Mouse (Mus musculus) cerebellum, adult 18-20 months (tissue): ENCODE data around the gene Dnah2.
"Not testable (repeated sequence)": the region's sequence is repeated elsewhere in the genome, so short reads cannot be mapped to it uniquely, and the experiment has no call there.

Experiments used
- DNase-seq, 2 experiments: peaks; one replicate each; pipeline ENCODE4 v3.0.0; 2021

Gene Dnah2

DNA sequence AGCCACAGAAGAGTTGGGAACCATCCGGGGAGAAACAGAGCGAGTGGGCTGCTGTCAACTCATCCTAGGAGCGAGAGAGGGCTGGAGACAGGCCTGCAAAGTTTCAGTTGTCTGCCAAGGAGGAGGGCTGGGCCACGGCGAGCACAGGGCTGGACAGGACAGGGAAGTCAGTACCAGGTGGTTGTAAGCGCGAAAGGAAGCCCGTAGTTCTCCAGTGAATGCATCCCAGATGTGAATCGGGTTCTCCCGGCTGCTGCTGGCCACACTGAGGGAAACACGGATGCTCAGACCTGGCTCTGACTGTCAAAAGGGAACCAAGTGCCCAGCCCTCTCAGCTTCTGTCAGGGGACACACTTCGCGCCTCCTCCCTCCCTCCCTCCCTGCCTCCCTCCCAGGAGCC is 14.5 kb upstream of the Dnah2 start:
- no peak for DNase-seq

DNA sequence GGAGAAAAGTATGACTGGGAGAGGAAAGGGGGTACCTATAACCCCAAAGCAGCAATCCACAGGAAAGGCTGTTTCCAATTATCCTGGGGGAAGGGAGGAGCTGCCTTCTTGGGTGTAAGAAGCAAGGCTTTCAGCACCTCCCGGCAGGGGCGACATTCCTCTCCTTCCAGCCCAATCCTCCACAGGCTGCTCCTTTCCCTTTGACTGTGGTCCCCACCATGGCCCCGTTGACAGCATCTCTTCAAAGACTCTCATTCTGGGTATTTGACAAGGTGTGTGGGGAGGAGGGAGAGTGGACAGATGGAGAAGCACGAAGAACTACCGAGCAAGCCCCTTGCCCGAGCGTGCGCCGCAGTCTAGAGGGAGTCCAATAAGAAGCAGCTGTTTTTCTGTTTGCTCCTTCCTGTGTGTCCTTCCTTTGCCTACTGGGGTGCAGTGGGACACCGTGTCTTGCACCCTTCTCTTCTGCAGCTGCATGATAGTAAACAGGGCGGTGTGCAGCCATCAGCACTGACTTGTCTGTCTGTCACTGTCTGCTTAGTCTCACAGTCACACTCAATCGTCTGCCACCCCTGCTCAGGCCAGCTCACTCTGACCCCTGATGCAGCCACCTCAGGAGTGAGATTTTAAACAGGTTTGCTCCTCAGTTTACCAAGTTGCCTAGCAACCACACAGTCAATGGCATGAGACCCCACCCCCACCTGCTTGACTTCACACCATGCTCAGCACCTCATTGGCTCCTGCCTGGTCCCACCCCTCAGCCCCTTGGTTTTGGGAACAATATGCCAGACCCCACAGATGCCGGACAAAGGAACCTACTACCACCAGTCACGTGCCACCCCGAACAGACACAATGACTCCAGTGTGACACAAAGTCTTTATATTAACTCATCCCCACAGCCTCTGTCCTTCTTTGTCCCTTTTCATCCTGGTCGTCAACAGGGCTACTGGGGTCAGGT is 12.3 kb upstream of the Dnah2 start:
- no peak for DNase-seq

- DNase-seq = no peak
Observed at GRCm38 (mm10) chr11:69559851-69560765, 11.2 kb upstream of the Dnah2 start, which contains the start of gene Efnb3. Efnb3 (minus strand) TSS chr11:69560205.

GRCm38 (mm10) chr11:69559183-69559582 is 10.3 kb upstream of the Dnah2 start:
- DNase-seq = no peak

DNA sequence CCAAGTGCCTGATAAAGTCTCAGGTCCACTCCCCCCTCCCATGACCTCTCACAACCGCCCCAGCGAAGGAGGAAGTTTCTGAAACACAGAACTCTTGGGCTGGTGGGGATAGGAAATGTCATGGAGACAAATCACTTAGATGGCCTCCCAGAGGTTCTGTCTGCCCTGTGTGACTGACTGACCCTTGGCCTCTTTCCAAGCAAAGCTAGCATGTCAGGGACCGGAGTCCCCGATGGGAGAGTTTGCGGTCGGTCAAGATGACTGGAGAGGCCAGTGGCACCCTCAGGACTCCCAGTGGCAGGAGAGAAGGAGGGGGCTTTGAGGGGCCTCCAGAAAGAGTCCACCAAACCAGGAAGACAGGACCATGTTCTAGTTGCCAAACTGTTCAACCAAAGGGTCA is 9.8 kb upstream of the Dnah2 start:
- DNase-seq = no peak

GRCm38 (mm10) chr11:69557381-69557958 is 8.6 kb upstream of the Dnah2 start:
- DNase-seq = no peak

DNA sequence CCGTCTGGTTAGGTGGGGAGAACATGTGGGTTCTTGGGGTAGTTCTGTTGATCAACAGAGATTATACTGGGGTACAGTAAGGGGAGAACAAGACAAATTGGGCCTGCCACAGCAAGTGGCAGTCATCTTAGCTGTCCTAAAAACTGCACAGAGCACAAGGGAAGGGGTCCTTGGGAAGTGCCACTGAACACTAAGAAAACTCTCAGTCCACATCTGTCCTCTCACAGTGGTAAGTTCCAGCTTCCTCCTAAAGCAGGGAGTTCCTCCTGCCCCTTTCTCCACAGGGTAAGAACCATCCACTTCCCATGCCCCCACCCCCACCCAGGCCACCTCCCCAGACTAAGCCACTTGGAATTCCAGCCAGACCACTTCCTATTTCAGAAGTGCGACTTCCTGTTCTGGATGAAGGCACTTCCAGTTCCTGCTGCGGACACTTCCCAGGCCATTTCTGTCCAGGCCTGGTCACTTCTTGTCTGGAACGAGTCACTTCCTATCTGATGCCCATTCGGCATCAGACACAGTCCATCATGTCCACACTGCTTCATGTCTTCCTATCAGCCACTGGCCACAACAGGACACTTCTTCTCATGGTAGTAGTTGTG is 5.7 kb upstream of the Dnah2 start:
- DNase-seq = no peak

GRCm38 (mm10) chr11:69553341-69553721 is 4.4 kb upstream of the Dnah2 start:
- no peak for DNase-seq

DNA sequence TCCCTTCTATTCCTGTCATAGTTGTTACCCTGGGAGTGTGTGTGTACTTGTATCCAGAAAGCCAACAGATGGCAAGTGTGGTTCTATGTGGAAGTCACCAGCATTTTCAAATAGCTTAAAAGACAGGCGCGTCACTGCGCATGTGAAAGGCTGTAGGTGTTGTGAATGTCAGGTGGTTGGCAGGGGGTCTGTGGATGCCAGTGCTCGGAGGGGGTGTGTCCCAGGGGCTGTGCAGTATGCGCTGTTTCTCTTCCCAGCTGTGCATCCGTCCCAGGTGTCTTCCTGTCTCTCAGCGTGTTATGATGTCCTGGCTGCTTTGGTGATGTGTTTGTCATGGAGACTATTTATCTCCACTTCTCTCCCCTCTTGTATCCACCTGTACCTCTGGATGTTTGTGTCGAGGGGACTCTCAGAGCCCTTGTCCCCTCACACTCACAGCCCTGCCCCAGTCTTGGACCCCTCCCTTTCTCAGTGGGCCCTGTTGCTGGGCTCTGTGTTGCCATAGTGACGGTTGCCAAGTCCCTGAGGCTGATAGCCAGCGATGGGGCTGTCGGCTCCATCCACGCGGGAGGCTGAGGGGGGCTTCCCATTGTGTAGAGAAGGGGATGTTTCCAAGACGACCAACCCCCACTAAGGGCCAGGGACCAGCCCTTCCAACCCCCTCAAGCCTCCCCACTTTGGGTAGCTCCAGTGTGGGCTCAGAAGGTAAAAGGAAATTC is 3.9 kb upstream of the Dnah2 start:
- DNase-seq = no peak

DNA sequence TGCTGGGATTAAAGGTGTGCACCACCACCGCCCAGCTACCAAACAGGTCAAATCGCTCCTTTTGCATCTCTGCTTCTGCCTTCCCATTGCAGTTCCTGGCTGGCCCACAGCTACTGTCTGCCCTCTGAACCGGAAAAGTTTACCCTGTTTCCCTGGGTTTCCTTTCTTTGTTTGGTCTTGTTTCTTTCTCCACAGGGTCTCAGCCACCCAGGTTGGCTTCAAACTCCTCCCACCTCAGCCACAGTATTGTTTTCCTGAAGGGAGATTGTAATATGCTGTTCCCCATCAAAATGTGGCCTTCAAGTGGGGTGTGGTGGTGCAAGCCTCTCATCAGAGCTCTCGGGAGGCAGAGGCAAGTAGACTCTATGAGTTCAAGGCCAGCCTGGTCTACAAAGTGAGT is 2.4 kb upstream of the Dnah2 start:
- DNase-seq = no peak

- DNase-seq = peak; percentile 28 to 40
Observed at GRCm38 (mm10) chr11:69547071-69547470, 1.8 kb downstream of the Dnah2 start.

DNA sequence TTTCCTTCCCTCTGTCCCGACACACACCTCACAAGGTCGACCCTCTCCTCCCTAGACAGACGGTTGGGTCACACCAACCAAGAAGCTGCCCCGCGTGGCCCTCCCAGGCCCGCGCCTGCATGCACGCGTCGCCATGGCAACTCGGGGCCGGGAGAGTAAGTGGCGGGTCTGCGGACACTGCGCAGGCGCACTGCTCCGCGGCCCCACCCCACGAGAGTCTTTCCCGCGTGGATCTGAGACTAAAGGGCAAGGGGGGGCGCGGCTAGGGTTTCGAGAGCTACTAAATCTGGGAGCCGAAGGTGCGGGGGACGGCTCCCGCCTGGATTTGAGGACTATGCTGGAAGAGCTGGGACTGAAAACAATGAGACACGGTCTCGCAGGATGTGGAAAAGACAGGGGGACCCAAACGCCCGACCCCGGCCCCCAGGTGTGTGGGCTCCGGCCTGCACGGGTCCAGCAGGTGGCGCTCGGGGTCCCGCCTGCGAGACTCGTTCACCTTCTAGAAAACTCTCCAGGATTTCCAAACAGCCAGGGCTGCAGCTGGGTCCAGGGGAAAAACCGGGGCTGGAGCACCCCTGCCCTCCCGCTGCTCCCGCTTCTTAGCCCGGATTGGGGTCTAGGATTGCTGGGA is 2.4 kb downstream of the Dnah2 start:
- peak; percentile 78 to 83 for DNase-seq

- DNase-seq = no peak
Observed at GRCm38 (mm10) chr11:69545957-69546356, 3.0 kb downstream of the Dnah2 start.

DNA sequence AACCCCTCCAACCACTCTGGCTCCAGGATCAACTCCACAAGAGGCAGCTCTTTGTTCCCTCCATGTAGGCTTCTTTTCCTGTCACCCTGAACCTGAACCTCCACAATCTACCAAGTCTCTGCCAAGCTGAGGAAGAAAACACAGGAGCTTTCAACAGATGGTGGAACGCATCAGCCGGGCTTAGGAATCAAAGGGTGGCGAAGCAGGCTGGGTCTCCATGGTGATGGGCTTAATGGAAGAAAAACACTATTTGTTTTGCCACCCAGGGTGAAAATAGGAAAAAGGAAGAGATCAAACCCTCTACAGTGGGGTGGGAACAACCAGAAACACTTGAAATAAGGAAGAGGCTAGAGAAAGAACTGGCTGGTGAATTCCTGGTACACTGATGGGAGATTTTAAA is 5.3 kb downstream of the Dnah2 start:
- DNase-seq = no peak

- DNase-seq = not testable (repeated sequence)
Observed at GRCm38 (mm10) chr11:69541741-69542140, 7.2 kb downstream of the Dnah2 start.

DNA sequence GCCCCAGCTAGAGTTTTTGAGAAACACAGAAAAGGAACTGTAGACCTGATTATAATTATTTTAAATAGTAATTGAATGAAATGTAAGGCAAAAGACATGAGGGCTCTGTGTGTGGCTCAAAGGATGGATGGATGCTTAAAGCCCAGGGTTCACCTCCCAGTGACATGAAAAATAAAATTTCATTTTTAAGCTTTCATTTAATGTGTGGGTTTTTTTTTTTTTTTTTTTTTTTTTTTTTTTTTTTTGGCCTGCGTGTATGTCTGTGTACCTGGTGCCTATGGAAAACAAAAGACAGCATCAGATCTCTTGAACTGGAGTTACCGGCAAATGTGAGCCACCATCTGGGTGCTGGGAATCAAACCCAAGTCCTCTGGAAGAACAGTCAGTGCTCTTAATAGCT is 8.2 kb downstream of the Dnah2 start:
- DNase-seq = no peak

DNA sequence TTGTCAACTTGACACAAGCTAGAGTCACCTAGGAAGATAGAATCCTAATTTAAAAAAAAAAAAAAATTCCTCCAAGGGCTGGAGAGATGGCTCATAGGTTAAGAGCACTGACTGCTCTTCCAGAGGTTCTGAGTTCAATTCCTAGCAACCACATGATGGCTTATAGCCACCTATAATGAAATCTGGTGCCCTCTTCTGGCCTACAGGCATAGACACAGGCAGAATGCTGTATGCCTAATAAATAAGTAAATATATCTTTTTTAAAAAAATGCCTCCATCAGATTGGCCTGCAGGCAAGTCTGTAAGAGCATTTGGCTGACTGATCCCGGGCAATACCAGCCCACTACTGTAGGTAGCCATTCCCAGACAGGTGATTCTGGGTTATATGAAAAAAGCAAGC is 13.9 kb downstream of the Dnah2 start:
- DNase-seq = no peak

DNA sequence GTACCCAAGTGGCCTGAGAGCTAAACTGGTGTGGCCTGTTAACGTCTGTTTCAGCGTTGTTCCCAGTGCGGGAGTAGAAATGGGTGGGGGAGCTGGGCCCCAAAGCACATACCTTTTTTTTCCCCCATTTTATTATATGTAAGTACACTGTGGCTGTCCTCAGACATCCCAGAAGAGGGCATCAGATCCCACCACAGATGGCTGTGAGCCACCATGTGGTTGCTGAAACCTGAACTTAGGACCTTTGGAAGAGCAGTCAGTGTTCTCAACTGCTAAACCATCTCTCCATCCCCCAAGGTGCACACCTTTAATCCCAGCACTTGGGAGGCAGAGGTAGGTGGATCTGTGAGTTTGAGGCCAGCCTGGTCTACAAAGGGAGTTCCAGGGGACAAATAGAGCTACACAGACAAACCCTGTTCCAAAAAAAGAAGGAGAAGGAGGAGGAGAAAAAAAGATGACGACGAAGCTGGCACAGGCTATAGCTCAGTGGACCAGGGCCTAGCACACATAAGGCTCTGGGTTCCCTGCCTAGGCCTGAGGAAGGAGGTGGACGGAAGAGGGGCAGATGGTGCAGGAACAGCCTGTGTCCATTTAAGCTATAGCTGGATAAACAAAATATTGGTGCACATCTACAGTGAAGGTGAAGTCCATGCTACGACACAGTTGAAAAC is 16.3 kb downstream of the Dnah2 start:
- DNase-seq = peak in 1 of 2 experiments; percentile 16

DNA sequence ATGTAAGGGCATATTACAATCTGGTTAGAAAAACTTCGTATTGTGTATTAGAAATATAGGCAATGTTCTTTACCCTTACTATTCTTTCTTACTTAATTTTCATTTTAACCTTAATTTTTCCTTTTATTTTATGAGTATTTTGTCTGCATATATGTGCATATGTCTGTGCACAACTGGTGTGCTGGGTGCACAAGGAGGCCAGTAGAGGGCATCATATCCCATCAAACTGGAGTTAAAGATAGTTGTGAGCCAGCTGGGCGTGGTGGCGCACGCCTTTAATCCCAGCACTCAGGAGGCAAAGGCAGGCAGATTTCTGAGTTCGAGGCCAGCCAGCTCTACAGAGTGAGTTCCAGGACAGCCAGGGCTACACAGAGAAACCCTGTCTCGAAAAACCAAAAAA is 18.2 kb downstream of the Dnah2 start:
- not testable (repeated sequence) for DNase-seq

- DNase-seq = not testable (repeated sequence)
Observed at GRCm38 (mm10) chr11:69530281-69530680, 18.6 kb downstream of the Dnah2 start.

- no peak for DNase-seq
Observed at GRCm38 (mm10) chr11:69528031-69528390, 20.9 kb downstream of the Dnah2 start.
